Mouse (Mus musculus) frontal cortex, adult (tissue): ENCODE results near the gene Gm9821.
A peak's percentile ranks its signal among the peaks of the same experiment; 100 is the strongest.

Experiments used
- ATAC-seq: cut with Nextera tagmentation; 2 replicates; pipeline ENCODE4 v1.9.2; 2017; ENCODE audit warnings: mild to moderate bottlenecking, moderate library complexity, mixed read lengths; ENCODE audit not compliant: low TSS enrichment

Gene Gm9821

DNA sequence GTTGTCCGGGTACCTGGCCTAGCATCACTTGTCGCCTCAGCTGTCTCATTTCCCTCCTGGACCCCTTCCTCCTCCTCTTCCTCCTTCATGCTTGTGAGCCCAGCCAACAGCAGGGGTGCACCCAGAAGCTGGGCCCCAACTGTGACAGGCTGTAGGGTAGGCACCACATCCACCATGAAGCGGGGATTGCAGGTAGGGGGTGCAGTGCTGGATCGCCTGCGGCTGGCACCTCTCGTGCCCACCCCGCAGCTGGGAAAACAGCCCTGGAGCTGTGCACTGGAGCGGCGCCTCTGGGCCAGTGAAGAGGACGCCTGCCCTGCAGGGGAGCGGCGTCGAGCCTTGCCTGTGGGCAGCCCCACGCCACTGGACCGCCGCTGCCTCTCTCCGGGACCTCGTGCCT is at the start of gene Gm9821:
Gm9821 (plus strand) TSS at position 221 of the 400 bp plus-strand sequence.
- no peak for ATAC-seq

DNA sequence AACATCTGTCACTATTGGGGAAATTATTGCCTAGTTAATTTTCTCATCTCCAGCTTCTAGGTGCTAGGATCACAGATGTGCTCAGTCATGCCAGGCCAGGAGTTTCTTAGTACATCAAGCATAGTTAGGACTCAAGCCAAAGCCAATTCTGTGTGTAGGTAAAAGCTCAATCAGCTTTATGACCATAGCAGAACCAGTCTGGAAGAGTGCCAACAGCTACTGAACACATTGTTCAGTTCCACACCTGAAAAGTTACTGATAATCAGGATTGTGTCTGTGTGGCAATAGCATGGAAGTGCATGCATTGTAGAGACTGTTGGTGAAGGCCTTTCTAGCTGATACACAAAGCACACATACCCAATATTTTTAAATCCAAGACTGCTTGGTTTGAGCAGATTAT is 47.5 kb upstream of the Gm9821 start:
- ATAC-seq: no peak

DNA sequence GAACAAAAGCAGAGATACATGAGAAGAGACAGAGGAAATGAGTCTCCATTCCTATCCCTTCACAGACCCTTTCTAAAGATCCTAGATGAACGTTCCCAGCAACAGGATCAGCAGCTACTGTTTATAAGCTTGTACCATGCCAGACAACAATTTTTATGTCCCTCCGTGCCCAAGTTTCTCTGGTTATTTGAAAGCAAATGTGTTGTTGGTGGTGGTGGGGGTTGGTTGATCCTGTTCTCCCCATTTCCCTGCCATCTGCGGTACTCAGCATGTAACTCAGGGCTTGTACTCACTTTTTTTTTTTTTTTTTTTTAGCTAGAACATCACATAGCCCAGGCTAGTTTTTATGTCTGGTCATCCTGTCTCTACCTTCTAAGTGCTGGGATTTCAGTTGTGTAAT is 46.4 kb upstream of the Gm9821 start:
- no peak for ATAC-seq

DNA sequence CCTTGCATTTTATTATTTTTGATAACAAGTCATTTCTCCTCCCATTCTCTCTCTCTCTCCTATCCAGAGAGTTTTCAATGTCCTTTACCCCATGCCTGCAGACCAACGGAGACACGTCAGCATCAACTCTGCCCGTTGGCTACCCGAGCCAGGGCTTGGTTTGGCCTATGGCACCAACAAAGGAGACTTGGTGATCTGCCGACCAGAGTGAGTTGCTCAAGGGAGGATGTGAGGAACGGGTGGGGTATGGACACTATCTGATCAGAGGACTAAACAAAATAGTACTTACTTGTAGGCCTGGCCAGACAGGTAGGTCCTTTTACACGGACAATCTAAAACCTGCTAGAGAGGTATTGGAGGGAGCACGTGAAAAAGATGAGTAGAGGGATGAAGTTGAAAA is 45.1 kb upstream of the Gm9821 start:
- no peak for ATAC-seq

DNA sequence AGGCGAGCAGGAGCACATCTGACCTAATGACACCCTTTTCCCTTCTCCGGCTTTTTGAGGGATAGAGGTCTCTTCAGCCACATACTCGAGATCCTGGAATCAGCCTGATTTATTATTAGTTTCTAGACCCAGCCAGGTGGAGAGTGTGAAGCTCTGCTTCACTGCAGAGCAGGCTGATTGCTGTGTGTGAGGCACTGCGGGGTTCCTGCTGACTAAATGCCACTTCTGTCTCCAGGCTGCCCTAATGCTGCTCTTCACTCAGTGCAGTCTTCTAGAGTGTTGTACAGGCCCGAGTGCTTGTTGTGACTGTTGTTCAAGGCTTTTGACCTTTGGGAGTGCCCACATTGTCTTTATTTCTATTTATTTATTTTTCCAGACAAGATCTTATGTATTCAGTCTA is 43.2 kb upstream of the Gm9821 start:
- ATAC-seq: no peak

DNA sequence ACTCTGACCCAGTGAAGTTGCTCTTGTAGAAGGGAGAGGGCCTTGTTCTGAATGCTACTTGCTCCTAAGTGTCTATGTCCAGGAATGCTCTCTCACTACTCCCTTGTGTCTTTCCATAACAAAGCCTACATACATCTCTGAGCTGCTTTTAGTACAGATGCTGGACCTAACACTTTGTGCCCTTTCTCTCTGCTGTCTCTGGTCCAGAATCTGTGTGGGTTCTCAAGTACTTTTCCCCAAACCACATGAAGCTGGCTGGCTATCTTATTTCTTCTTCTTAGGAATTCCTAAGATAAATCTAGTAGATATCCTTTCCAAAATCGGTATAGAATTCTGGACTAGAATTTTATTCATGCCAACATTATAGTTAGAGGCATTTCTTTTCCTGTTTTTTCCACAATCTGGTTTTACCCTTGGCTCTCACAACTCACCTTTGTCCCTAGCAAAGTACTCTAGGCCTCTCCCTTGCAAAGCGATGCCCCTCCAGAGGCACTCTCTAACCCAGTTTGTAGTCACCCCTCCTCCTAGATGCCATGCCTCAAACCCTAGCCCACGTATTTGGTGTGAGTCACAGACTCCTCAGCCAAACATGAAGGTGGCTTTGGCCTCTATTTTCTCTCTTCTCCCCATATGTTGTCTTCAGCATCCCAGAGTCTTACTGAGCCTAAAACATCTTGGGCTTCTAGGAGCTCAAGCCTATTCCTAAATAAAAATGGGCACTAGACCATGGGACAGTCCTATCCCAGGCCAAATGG is 42.2 kb upstream of the Gm9821 start:
- peak; percentile 75 for ATAC-seq

DNA sequence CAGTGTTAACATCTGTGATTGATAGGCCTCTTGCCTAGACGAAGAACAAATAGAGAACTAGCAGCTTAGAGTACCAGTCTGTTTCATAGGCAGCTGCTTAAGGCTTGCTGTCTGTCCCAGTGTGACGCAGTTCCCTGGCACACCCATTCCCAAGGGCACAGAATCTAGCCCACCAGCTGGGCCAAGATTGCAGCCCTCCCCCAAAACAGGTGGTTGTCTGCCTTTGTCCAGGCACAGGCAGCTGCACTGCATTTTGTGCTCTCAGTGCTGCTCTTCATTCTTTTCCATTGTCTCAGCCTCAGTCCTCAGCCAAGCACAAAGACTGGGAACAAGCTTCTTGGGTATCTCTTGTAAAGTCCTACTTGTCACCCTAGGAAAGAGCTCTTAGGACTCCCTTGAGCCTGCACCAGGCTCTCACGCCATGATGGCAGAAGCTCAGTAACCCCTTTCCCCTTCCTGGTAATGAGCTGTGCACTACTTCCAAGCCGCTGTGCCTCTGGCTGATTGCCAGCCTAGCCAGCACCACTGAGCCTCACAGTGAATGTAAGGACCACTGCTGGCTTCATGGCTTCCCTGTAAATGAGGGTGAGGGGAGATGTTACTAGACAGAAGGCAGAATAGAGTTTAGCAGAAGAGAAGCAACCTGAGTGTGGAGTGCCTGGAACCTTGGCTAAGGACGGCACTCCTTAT is 40.7 kb upstream of the Gm9821 start:
- peak; percentile 25 for ATAC-seq

DNA sequence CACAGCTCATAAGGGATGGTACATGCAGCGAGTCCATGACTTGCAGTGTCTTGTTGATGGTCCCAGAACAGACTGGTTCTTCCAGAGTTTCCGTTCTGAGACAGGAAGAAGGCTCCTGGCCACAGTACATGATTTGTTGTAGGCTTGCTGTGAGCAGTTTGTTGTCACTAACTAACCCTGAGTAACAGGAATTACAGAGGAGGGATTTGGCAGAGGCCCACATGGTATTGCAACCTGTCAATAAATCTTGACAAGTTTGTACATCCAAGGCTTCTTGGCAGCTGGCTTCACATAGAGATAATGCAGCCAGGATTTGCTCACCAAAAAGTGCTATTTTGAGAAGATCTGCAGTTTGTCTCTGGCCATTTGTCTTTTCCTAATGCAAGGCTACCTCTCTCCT is 39.4 kb upstream of the Gm9821 start:
- ATAC-seq: no peak

DNA sequence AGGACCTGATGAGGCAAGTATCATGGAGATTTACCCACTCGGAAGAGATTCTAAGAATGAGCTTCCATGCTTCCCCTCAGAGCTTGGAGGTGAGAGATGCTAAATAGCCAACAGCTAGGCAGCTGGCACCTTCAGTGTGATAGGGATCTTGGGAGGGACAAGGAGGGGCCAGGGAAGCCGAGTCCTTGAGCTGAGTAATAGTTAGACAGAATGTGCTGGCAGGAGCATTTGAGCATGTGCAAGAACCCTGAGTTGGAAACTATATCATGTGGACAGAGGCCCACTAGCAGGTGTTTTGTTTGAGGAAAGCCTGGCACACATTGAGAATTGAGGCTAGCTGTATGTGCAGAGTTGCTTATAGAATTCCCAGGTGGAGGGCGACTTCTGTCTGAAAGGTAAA is 32.9 kb upstream of the Gm9821 start:
- 0 out of 2 replicates have a peak, but pooled peaks have one; percentile 11 for ATAC-seq

DNA sequence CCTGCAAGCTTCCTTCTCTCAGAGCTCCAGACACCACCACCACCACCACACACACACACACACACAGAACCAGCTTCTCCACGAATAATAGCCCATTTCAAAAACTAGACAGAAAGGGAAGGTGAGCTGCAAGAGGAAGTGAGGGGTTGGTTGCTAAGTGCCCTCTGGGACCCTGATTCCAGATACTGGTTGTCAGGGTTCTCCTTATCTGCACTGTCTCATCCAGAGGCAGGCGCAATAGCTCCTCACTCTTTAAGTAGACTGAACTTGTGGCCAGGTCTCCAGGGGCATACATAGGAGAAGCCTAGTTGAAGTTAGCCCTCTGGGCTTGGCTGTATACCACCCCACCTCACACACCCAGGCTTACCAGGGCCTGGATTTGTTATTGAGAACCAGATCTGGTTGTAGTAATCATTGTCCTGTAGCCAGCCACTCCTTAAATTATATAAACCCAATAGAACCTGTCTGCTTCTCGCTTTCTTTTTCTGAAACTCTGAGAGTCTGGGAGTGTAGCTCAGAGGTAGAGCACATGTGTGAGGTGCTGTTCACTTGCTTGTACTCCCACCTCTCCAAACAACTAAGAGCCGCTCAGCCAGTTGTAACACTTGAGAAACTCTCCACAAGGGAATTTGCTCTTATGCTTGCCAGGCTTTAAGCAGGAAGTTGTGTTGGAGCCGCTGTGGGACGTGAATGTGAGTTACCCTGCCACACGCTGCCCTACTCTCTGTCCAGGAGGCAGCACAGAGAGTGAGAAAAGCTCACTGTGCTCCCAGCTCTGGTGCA is 32.0 kb upstream of the Gm9821 start:
- ATAC-seq: no peak

DNA sequence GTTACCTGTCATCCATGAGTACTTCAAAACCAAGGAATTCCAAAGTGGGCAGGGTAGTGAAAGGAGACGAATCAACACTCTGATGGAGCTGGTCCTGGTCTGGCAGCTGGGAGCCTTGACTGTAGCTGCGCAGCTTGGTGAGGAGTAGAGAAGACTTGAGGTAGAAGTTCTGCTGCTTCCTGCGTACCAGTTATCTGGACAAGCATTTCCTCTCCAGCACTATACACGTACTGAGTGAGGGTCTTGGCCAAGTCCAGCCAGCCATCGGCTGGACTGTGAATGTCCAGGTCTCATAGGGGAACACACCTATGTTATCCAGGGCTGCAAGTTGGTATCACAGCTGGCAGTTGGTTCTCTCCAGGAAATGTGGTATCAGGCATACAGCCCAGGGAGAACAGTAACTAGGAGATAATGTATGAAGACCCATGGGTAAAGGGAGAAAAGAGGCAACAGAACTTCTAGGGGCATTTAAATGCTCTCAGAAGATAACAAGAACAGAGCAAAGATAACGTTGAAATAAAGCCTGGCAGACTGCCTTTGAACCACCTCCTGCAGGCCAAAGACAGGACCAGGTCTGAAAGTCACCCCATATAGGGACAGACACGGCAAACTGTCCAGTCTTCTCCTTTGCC is 29.0 kb upstream of the Gm9821 start:
- ATAC-seq: no peak

DNA sequence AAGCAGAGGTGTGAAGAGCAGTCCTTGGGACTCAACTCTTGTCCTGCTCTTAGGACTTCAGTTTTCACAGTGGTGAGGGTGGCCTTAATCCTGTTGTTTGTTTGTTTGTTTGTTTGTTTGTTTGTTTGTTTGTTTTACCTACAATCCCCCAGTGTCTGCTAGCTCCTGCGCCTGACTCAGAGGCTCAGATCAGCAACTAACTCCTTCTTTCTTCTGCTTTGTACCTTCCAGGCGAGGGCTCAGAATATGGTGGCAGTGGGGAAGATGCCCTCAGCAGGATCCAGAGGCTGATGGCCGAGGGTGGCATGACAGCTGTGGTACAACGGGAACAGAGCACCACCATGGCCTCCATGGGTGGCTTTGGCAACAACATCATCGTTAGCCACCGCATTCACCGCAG is 28.4 kb upstream of the Gm9821 start:
- ATAC-seq: no peak

DNA sequence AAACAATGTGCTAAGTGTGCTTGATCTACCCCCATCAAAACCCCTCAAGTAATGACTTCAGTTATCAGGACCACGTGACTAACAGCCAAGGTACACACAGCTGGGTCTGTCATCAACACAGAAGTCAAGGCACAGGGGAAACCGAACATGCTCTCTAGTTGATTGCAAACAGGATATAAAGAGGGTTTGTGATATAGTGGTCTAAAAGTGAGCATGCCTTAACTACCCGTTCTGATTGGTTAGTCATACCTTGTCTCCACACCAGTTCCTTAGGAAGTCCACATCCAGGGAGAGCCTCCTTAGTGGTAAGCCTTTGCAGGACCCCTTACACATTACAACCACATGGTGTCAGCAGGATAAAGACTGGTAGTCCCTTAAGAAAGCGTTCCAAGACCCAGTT is 25.4 kb upstream of the Gm9821 start:
- ATAC-seq: no peak

DNA sequence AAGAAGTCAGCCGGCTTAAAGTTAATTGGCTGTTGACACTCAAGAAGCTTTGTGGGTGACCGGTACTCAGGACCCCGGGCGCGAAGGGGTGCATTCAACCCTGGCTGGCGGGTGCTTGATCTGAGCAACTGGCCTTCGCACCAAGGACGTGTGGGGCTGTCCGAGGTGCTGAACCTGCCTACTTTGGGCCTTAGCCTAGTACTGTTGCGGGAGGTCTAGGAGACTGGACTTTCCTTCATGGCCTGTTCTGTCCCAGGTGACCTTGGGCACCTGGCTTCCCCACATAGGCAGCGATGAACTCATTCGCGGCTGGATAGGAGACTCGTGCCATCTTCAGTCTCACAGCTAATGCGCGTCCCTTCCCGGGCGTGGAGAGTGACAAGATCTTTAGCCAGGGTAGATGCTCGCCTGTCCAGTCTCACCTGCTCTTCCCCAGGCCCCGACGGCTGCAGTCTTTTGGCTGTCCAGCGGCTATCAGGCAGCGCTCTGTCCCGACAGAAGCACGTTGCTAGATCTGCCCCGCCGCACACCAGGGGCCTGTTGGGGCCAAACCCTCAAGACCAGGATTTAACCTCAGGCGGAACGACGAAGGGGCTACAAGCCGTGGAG is 24.2 kb upstream of the Gm9821 start:
- ATAC-seq: no peak

DNA sequence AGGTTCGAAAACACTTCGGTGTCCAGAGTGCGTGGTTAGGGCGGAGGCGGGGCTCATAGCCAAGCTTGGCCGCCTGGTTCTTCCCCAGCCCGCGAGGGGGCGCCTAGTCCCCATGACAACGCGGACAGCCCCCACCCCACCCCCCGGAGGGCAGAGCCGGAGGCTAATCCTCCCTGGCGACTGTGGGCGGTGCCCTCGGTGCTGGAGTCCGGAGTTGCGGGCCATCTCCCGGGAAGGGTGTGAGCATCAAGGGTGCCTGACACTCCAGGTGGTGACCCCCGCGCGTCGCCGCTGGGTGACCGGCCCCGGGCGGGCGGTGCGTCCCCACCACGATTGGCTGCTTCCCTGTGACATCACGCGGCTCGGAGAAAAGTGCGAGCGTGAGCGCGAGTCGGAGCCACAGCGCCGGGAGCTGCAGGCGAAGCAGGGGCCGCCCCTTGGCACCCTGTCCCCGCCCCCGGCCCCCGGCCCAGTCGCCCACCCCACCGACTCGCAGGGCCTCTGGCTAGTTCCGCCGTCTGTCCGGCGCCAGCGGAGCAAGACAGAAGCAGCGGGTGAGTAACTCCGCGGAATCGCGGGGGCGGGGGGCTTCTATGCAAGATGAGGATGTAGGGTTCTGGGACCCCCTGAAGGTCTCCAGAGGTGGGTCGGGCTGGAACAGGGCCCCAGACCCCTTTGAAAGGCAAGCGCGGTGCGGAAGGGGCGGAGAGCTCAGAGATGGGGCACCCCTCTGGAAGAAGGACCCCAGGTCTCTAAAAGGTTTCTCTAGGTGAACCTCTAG is 23.5 kb upstream of the Gm9821 start:
- peak; percentile 42 for ATAC-seq

DNA sequence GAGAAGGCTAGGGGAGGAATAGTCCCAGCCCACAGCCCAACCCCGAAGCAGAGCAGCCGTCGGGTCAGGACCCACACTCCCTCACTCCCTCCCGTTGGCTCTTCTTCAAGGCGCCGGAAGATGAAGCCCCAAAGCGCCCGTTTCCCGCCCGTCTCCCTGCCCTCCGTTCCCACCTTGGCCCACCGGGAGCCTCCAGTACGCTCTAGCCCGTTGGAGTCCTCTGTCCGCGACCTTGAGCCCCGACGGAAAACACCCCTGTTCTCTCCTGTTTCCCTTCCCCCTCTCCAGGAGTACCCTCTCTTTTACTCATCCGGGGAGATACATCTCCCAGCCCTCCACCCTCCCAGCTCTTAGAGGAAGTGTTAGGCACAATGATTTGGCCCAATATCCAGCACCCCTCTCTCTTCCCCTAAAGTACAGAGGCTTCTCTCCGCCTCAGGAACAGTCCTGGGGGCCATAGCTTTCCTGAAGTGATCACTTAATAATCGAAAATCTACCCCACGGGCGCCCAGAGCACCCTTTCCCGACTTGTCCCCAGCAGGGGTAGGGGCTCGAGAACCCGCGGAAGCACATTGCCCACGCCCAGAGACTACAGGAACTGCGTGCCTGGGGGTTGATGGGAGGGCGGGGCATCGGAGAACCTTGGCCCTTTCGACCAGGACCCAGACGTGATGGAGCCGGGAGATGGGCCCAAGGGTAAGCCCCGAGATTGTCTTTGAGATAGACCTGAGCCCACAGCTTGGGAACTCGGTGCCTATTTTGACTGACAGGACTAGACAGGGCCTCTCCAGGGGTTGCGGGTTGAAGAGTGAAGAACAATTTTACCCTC is 22.7 kb upstream of the Gm9821 start:
- ATAC-seq: no peak

DNA sequence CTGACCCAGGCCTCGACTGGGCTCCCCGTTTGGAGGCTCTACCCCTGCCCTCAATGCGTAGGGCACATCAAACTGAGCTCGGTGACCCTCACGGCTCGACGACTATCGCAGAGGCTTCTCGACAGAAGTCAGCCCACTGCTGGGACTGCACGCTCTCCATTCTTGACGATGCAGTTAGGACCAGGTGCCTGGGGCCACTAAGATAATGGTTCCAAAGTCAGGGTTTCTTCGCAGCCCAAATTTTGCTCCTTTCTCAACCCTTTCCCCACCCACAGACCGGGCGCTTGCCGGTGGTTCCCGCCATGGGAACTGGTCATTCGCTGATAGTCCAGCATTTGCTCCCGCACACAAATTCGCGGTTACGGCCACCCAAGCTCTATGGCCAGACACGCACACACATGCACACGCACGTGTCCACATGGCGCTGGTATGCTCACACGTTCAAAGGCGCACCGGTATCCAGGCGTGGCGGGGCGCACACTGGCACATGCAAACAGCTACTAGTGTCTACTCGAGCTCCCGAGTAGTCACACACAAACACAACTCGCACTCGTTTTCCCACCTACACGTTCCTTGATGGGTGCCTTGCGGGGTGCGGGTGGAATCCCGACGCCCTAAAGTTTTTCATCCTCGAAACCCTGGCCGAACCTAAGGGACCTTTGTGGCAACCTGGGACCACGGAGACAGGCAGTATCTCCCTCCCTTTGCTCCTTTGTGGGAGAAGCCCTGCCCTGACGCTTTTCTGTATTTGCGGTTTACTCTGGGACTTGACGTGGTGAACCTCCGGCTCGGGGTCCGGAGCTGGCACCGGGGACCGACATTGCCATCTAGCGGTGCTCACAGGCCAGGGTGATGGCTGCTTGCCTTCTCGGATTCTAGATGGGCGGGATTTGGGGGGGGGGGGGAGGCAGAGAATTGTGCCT is 21.8 kb upstream of the Gm9821 start:
- ATAC-seq: no peak

DNA sequence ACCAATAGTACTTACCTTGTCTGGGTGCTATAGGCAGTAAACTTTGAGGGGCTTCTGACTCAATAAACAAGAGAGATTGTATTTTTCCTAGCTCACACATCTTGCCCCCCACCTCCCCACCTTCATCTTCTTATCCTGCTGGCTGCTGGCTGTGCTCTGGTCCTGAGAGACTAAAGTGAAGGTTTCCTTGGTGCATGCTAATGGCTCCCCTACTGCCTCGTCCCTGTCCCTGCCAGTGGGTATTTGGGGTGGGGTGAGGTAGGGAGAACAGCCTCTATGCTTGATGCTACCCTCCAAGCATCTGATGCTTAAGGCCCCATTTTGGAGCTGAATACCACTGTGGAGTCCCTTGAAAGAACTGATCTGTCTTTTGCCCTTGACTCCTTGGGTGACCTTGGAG is 20.8 kb upstream of the Gm9821 start:
- no peak for ATAC-seq

DNA sequence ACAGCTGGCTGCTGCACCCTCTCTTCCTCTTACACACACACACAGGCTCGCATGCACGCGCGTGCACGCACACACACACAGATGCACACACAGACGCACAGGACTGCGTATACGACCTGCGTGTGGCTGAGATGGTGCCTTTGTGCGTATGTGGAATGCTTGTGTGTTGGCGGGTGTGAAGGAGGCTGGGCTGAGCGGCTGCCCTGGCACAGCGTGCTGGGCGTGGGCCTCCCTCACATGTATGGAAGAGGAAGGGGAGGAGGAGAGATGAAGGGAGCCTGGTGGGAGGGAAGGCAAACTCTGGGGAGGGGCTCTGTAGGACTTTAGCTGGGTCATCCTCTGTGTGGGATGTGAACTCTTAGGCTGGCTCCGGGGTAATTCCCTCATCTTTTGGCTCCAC is 20.1 kb upstream of the Gm9821 start:
- ATAC-seq: peak; percentile 51
